Mouse (Mus musculus) lung, embryonic 14.5 days (tissue): ENCODE measurements around the gene Uba52. TPM values are rescaled to one million over a fixed set of nuclear protein-coding genes. Genes with fewer than 3 reads are reported as not detected.

Experiments used
- ATAC-seq: fragments of 200-750 bp; cut with Nextera tagmentation; 2 replicates; pipeline ENCODE4 v1.8.0; 2017; ENCODE audit warnings: mild to moderate bottlenecking, moderate TSS enrichment, moderate library complexity; ENCODE audit not compliant: insufficient read depth
- DNase-seq: peaks from one replicate; pipeline ENCODE4 v3.0.0-alpha.2; 2015
- H3K27ac ChIP-seq: fragments of 300-500 bp; sonication (generic); 2 replicates; pipeline ENCODE4 v1.5.1; 2014; ENCODE audit warnings: low read depth, mild to moderate bottlenecking, moderate library complexity
- H3K27me3 ChIP-seq: fragments of 300-500 bp; sonication (generic); 2 replicates; pipeline ENCODE4 v1.6.1; 2014; ENCODE audit warnings: low read length, control low read depth; ENCODE audit not compliant: insufficient read depth
- H3K36me3 ChIP-seq: fragments of 300-500 bp; sonication (generic); 2 replicates; pipeline ENCODE4 v1.6.1; 2014; ENCODE audit warnings: control low read depth; ENCODE audit not compliant: insufficient read depth
- H3K4me1 ChIP-seq: fragments of 300-500 bp; sonication (generic); 2 replicates; pipeline ENCODE4 v1.6.1; 2014; ENCODE audit warnings: antibody characterized with exemption, control low read depth; ENCODE audit not compliant: insufficient read depth
- H3K4me2 ChIP-seq: fragments of 300-500 bp; sonication (generic); 2 replicates; pipeline ENCODE4 v1.6.1; 2014; ENCODE audit warnings: mild to moderate bottlenecking
- H3K4me3 ChIP-seq: fragments of 300-500 bp; sonication (generic); 2 replicates; pipeline ENCODE4 v1.5.1; 2014; ENCODE audit warnings: low read depth, low read length
- H3K9ac ChIP-seq: fragments of 300-500 bp; sonication (generic); 2 replicates; pipeline ENCODE4 v1.6.1; 2014
- H3K9me3 ChIP-seq: fragments of 300-500 bp; sonication (generic); 2 replicates; pipeline ENCODE4 v1.6.1; 2016; ENCODE audit warnings: low read depth, low read length, control low read depth
- CTCF ChIP-seq: IDR thresholded peaks from 2 replicates; pipeline ENCODE4 v1.5.1; 2016; ENCODE audit warnings: antibody characterized with exemption, low read depth
- WGBS: fragments of 180-500 bp; shearing (Covaris S2); extraction: QIAGEN DNeasy Blood & Tissue Kit; methylation state at CpG from one replicate; pipeline ENCODE4 v1.1.7; 2014; 5-methylcytosine and 5-hydroxymethylcytosine counted together
- polyA plus RNA-seq: library from polyadenylated mRNA; unstranded; fragments of >200 nt; fragmentation: Nextera tagmentation; extraction: Ambion mirVana; gene quantifications from 2 replicates; pipeline ENCODE4 v1.2.1, GENCODE M21; 2014

Uba52 gene
- polyA plus RNA-seq, 1 experiment from 2014 or later, result 1,036 TPM

DNA sequence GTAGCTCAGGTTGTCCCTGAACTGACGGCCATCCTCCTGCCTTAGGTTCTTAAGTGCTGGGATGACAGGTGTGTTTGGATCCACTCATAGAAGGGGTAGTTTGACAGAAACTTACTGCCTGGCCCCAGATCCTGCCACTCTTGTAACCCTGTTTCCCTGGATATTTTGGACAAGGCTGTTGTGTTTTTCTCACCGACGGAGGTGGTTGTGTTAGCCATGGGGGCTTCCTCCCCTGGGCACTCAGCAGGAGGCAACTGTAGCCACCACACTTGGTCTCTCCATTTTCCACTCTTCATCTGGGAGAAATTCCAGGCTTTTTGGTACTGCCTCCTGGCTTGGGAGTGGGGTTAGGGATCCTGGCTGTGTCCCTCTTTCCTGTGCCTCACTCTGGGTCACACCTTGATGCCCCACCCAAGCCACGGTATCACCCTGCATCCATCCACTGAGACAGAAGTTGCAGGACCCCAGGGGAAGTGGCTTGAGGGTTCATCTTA is 29.5 kb upstream of the Uba52 start:
- peak overlapping the region; percentile 80 for H3K9ac ChIP-seq
- WGBS, result 6% methylated on average over 4 of the region's 4 CpGs
- H3K9me3 ChIP-seq, result no peaks in the 10 kb centered on the region
- DNase-seq (no peak), ATAC-seq (no peak)
- peaks cover 15% of the 10 kb centered on the region for H3K4me1 ChIP-seq
- H3K27ac ChIP-seq, result peak overlapping the region; percentile 96; the same call in 1 of the 2 replicates
- peak overlapping the region; percentile 97 for H3K4me2 ChIP-seq
- TF ChIP-seq CTCF, result no peak
- no peaks in the 10 kb centered on the region for H3K27me3 ChIP-seq
- H3K36me3 ChIP-seq, result peaks cover 25% of the 10 kb centered on the region
- peak overlapping the region; percentile 79 for H3K4me3 ChIP-seq

GRCm38 (mm10) chr8:70539077-70539813 is 28.6 kb upstream of the Uba52 start, which contains the start of gene Ell:
TSS of gene Ell (plus strand) at chr8:70539457.
- Histone ChIP-seq H3K4me3 (peak within 1 kb of the TSS; percentile 79), H3K36me3 (peaks cover 32% of the 10 kb centered on the region), H3K27me3 (no peaks in the 10 kb centered on the region), H3K9me3 (no peaks in the 10 kb centered on the region), H3K4me1 (peaks cover 15% of the 10 kb centered on the region), H3K9ac (peak within 1 kb of the TSS; percentile 80), H3K27ac (peak within 1 kb of the TSS; percentile 96), H3K4me2 (peak within 1 kb of the TSS; percentile 97)
- no peak for TF ChIP-seq CTCF
- DNase-seq, result peak; percentile 100
- under 1% methylated on average over 58 of the region's 58 CpGs for WGBS
- peak; percentile 90 for ATAC-seq

DNA sequence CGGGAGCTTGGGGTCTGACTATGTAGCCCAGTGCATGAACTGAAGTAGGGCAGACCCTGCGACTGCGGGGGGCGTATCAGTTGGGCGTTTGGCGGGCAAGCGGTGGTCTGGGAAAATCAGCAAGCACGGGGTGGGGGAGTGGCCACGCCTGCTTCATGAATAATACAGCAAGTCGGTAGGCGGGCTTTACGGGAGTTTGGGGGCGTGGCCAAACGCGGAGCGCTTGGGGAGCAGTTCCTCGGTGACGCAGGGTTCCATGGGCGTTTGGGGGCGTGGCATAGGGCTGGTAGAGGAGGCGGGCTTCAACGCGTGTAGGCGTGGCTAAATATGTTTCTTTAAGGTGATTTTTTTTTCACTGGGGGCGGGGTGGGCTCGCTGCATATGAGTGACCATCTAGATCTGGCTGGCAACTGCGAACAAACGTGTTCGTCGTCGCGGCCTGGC is 28.1 kb upstream of the Uba52 start:
- ATAC-seq (peak; percentile 73), DNase-seq (peak; percentile 100)
- Histone ChIP-seq H3K27ac (peak overlapping the region; percentile 96), H3K4me2 (peak overlapping the region; percentile 97), H3K27me3 (no peaks in the 10 kb centered on the region), H3K4me1 (peaks cover 15% of the 10 kb centered on the region), H3K9me3 (no peaks in the 10 kb centered on the region), H3K4me3 (peak overlapping the region; percentile 79), H3K9ac (peak overlapping the region; percentile 80), H3K36me3 (peaks cover 38% of the 10 kb centered on the region)
- TF ChIP-seq CTCF, result no peak
- WGBS, result under 1% methylated on average over 32 of the region's 32 CpGs

DNA sequence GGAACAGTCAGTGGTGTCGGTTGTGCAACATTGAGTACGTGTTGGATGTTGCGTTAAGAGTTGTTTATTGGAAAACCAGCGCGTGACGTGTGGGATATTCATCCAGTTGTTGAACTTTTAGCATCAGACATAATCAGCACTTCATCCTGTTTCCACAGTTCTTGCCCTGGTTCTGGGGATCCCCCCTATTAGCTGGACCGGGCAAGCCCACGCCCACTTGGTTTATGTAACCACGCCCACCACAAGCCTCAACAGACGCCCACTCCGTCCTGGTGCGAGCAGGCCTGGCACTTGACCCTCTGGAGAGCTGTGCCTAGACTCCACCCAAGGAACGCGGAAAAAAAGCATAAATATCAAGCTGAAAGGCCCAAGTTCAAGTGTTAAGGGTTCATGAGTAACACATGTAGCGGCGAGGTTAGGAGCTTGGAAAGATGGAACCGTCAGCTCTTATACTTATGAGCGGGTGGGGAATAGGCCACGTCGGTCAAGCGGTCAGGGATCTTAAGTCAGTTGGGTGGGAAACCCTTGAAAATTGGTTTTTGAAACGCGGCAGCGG is 27.5 kb upstream of the Uba52 start:
- ATAC-seq, result peak; percentile 12; the same call in 1 of the 2 replicates
- H3K9ac ChIP-seq, result peak overlapping the region; percentile 80
- H3K4me3 ChIP-seq, result peak overlapping the region; percentile 79

GRCm38 (mm10) chr8:70535701-70536100 is 25.1 kb upstream of the Uba52 start:
- Histone ChIP-seq H3K4me2 (no peak overlapping the region), H3K9ac (no peak overlapping the region), H3K36me3 (peaks cover 66% of the 10 kb centered on the region), H3K4me1 (peaks cover 10% of the 10 kb centered on the region), H3K9me3 (no peaks in the 10 kb centered on the region), H3K27me3 (no peaks in the 10 kb centered on the region), H3K27ac (no peak overlapping the region), H3K4me3 (no peak overlapping the region)
- WGBS, result 87% methylated on average over 2 of the region's 2 CpGs
- TF ChIP-seq CTCF, result no peak
- DNase-seq (no peak), ATAC-seq (no peak)

More for the DNA sequence above, 27.5 kb upstream of the Uba52 start:
- Histone ChIP-seq H3K4me1 (peaks cover 15% of the 10 kb centered on the region), H3K27ac (peak overlapping the region; percentile 96), H3K4me2 (peak overlapping the region; percentile 97), H3K9me3 (no peaks in the 10 kb centered on the region), H3K36me3 (peaks cover 42% of the 10 kb centered on the region), H3K27me3 (no peaks in the 10 kb centered on the region)
- WGBS, result 10% methylated on average over 24 of the region's 24 CpGs
- TF ChIP-seq CTCF, result no peak
- DNase-seq, result peak; percentile 74

DNA sequence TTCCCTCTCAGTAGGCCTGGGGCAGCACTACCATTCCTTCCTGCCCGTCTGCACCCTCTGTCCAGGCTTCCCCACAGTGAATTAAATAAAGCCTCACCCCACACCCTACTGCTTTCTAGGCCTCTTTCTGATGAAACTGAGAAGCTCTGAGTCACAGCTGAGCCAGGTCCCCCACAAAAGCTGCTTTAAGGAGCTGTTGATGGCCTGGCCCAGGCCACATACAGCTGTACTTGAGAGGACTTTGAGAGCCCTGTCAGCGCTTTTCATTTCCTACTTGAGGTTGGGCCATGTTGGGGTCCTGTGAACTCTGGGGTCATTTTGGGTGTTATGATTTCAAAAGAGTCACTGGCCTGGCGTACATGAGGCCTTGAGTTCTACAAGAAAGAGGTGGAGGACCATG is 24.6 kb upstream of the Uba52 start:
- H3K9me3 ChIP-seq, result no peaks in the 10 kb centered on the region
- H3K4me2 ChIP-seq, result no peak overlapping the region
- no peak for TF ChIP-seq CTCF
- ATAC-seq, result no peak
- peaks cover 71% of the 10 kb centered on the region for H3K36me3 ChIP-seq
- no peak overlapping the region for H3K9ac ChIP-seq
- H3K4me3 ChIP-seq, result no peak overlapping the region
- no peak overlapping the region for H3K27ac ChIP-seq
- DNase-seq, result no peak
- peaks cover 5% of the 10 kb centered on the region for H3K4me1 ChIP-seq
- WGBS, result 81% methylated on average over 3 of the region's 3 CpGs
- no peaks in the 10 kb centered on the region for H3K27me3 ChIP-seq

DNA sequence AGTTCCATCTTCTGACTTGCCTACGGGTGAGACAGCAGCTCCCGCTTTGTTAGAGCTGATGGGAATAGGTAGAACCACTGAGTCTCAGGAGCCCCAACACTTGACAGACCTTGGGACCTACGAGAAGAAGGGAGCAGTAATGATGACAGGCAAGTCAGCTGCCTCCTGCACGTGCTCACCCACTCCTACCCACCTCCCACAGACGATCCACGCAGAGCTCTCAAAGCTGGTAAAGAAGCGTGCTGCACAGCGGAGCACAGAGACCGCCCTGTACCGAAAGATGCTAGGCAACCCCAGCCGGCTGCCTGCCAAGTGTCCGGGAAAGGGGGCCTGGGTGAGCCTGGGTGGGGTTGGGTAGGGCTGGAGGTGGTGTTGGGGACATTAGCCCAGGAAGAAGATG is 23.7 kb upstream of the Uba52 start:
- Histone ChIP-seq H3K9ac (no peak overlapping the region), H3K27ac (no peak overlapping the region), H3K36me3 (peaks cover 77% of the 10 kb centered on the region), H3K4me2 (no peak overlapping the region), H3K4me1 (peaks cover 2% of the 10 kb centered on the region; the same call in 1 of the 2 replicates), H3K4me3 (no peak overlapping the region), H3K9me3 (no peaks in the 10 kb centered on the region), H3K27me3 (no peaks in the 10 kb centered on the region)
- no peak for TF ChIP-seq CTCF
- ATAC-seq (no peak), DNase-seq (no peak)
- WGBS, result 93% methylated on average over 12 of the region's 12 CpGs
